Mouse (Mus musculus): Measurements from ENCODE around the gene Cysrt1.
A peak's percentile ranks its signal among the peaks of the same experiment; 100 is the strongest.

The Cysrt1 gene

GRCm38 (mm10) chr2:25211121-25211670 is 31.1 kb downstream of the Cysrt1 start, which contains the start of gene Nelfb:
Gene Nelfb (minus strand): TSS chr2:25211489.
- peak; percentile 98 for DNase-seq (ENCODE audit: low read depth, low spot score)

DNA sequence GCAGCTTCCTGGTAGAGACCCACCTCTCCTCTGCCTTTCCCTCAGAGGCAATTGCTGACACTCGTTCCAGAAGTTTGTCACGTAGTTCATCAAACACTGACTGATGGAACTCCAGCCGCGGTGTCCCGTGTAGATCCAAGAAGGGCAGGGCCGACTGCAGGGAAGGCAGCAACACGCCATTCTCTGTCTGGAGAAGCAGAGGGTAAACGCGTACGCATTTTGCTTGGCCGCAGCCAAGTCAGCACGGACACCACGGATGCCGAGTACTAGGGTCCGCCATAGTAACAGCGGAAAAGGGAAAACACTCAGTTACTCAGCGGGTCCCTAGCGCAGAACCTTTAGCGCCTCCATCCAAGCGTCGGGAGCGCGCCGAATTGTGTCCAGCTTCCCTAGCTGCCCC is 31.6 kb downstream of the Cysrt1 start:
- no peak for DNase-seq (ENCODE audit: low read depth, low spot score)

- DNase-seq (ENCODE audit: low read depth, low spot score): no peak
Measured at GRCm38 (mm10) chr2:25207593-25207992, 34.7 kb downstream of the Cysrt1 start.

GRCm38 (mm10) chr2:25203631-25204214 is 38.5 kb downstream of the Cysrt1 start:
- DNase-seq (ENCODE audit: low read depth, low spot score): no peak

GRCm38 (mm10) chr2:25200631-25201030 is 41.6 kb downstream of the Cysrt1 start:
- no peak for DNase-seq (ENCODE audit: low read depth, low spot score)

GRCm38 (mm10) chr2:25197946-25198345 is 44.3 kb downstream of the Cysrt1 start:
- no peak for DNase-seq (ENCODE audit: low read depth, low spot score)

- DNase-seq (ENCODE audit: low read depth, low spot score): no peak
Measured at GRCm38 (mm10) chr2:25197191-25197590, 45.1 kb downstream of the Cysrt1 start.

DNA sequence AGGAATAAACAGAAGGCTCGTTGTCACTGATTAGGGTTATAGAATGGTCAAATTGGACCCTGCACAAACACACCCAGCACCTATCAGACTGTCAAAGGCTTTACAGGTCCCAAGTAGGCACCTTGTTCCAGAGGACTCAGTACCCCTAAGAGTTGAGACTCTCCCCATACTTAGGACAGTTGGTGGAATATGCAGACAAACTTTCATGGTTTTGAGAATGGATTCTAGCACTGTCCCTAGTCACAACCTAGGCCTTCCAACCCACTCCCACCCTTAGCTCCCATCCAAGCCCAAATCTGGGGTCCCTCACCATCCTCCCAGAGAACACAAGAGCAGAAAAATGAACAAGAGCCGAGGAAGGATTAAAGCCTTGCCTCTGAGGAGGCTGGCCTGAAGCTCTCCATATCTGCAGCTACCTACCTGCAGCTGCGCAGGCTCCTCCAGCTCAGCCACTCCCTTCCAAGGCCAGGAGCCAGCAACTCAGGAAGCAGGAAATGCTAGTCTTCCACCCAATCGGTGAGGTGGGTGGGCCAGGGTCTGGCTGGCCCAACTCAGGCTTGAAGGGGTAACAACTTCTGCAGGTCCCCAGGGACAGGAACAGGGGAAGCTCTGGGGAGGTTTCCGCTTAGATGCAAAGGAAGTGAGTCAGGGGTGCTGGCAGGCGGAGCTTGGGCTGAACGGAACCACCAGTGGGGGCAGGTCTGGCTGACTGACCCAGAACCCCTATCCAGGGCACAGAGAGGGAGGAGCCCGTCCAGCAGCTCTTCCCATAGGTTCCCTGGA is 45.9 kb downstream of the Cysrt1 start, which contains the start of gene Tor4a:
Gene Tor4a (minus strand): TSS at position 715 of the 783 bp plus-strand sequence.
- DNase-seq (ENCODE audit: low read depth, low spot score): peak; percentile 96

DNA sequence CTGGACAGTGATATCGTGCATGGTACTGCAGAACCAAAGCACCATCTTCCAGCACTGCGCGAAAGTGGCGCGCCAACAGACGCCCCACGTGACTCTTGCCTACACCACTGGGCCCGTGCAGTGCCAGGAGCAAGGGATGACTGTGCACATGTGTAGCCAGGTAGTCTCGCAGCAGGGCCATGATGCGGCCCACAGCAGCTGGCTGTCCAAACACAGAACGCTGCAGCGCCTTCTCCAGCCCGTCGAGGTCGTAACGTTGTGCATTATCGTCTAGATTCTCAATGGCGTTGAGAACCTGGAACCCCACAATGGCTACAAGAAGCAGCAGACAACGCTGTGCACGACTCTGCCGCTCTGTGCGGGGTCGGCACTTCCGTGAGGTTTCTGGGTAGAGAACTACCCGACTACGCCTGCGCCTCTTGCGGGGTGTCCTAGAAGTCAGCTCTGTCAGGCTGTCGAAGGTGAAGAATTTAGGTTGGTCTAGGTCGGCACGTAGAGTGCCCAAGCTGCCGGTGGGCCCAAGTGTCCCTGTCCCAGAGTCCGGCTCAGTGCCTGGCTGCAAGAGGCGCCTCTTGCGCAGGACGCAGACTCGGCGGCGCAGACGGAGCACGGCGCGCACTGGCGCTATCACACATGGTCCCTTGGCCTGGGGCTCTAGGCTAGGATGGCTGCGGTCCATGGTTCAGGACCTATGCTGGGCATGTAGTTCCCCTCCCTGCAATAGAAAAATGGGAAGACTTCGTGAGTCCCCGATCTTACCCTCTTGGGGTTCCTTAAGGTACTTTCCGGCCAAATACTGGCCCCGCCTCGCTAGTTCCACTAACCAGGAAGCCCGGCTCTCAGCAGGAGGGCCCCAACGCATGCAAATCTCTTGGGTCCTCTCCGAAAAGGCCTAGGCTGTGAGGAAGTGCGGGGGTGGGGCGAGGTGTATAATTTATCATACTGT is 46.8 kb downstream of the Cysrt1 start:
- DNase-seq (ENCODE audit: low read depth, low spot score): peak; percentile 97

GRCm38 (mm10) chr2:25194486-25195171 is 47.6 kb downstream of the Cysrt1 start:
- peak; percentile 70 for DNase-seq (ENCODE audit: low read depth, low spot score)

GRCm38 (mm10) chr2:25194006-25194405 is 48.2 kb downstream of the Cysrt1 start:
- peak; percentile 59 for DNase-seq (ENCODE audit: low read depth, low spot score)

DNA sequence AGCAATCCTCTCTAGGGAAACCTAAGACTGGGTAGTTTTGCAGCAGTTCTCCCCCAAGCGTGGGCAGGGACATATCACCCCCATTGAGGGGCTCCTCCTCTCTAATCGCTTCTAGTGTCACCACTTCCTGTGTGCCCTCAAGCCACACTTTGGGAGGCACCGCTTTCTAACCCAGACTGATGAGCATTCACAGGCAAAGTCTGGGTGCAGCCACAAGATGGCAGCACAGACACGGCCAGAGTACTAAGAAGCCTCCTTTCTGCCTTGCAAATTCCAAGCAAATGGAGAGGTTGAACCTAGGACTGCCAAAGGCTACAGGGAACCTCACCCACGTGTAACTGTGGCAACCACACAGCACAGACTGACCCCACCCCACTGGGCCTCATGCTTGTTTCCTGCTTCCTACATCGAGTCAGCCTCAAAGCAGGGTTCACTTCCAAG is 48.9 kb downstream of the Cysrt1 start:
- peak; percentile 90 for DNase-seq (ENCODE audit: low read depth, low spot score)
